Mouse (Mus musculus) kidney, embryonic 14.5 days (tissue): Measurements from ENCODE around the gene Gm44790. TPM values are rescaled to one million over a fixed set of nuclear protein-coding genes. Genes with fewer than 3 reads are reported as not detected.

ENCODE experiments used
- ATAC-seq: fragments of 200-750 bp; cut with Nextera tagmentation; 2 replicates; pipeline ENCODE4 v1.8.0; 2017; ENCODE audit warnings: moderate number of reproducible peaks, mild to moderate bottlenecking, moderate TSS enrichment, moderate library complexity; ENCODE audit not compliant: low FRiP score, low TSS enrichment
- H3K27ac ChIP-seq: fragments of 300-500 bp; sonication (generic); 2 replicates; pipeline ENCODE4 v1.5.1; 2014; ENCODE audit warnings: low read depth, mild to moderate bottlenecking, low read length, moderate library complexity, mixed read lengths
- H3K27me3 ChIP-seq: fragments of 300-500 bp; sonication (generic); 2 replicates; pipeline ENCODE4 v1.6.1; 2014; ENCODE audit warnings: mild to moderate bottlenecking, low read length; ENCODE audit not compliant: control insufficient read depth, insufficient read depth
- H3K36me3 ChIP-seq: fragments of 300-500 bp; sonication (generic); 2 replicates; pipeline ENCODE4 v1.6.1; 2014; ENCODE audit warnings: low read length, mixed read lengths; ENCODE audit not compliant: control insufficient read depth, insufficient read depth
- H3K4me1 ChIP-seq: fragments of 300-500 bp; sonication (generic); 2 replicates; pipeline ENCODE4 v1.6.1; 2014; ENCODE audit warnings: low read length, mixed read lengths; ENCODE audit not compliant: control insufficient read depth, insufficient read depth
- H3K4me2 ChIP-seq: fragments of 300-500 bp; sonication (generic); replicated peaks from 2 replicates; pipeline ENCODE4 v1.6.1; 2014; ENCODE audit warnings: low read depth, mild to moderate bottlenecking, low read length
- H3K4me3 ChIP-seq: fragments of 300-500 bp; sonication (generic); 2 replicates; pipeline ENCODE4 v1.5.1; 2014; ENCODE audit warnings: mild to moderate bottlenecking, low read length
- H3K9ac ChIP-seq: fragments of 300-500 bp; sonication (generic); 2 replicates; pipeline ENCODE4 v1.6.1; 2014; ENCODE audit warnings: low read depth, mild to moderate bottlenecking, low read length, moderate library complexity
- H3K9me3 ChIP-seq: fragments of 300-500 bp; sonication (generic); 2 replicates; pipeline ENCODE4 v1.6.1; 2016; ENCODE audit warnings: low read length; ENCODE audit not compliant: control insufficient read depth
- WGBS: fragments of 180-500 bp; shearing (Covaris S2); extraction: QIAGEN DNeasy Blood & Tissue Kit; methylation state at CpG from one replicate; pipeline ENCODE4 v1.1.7; 2014; 5-methylcytosine and 5-hydroxymethylcytosine counted together
- polyA plus RNA-seq: library from polyadenylated mRNA; unstranded; fragments of >200 nt; fragmentation: Nextera tagmentation; extraction: Ambion mirVana; gene quantifications from 2 replicates; pipeline ENCODE4 v1.2.1, GENCODE M21; 2014

The Gm44790 gene
- polyA plus RNA-seq, 1 experiment from 2014 or later, result not detected

- no peak for ATAC-seq
- peak overlapping the region; percentile 57; the same call in 1 of the 2 replicates for H3K27ac ChIP-seq
- no peak overlapping the region for H3K9ac ChIP-seq
- no peaks in the 10 kb centered on the region for H3K36me3 ChIP-seq
- H3K9me3 ChIP-seq, result no peaks in the 10 kb centered on the region
- H3K4me1 ChIP-seq, result peaks cover 23% of the 10 kb centered on the region
- H3K4me3 ChIP-seq, result no peak overlapping the region
- no peaks in the 10 kb centered on the region for H3K27me3 ChIP-seq
- no peak overlapping the region for H3K4me2 ChIP-seq
Measured at GRCm38 (mm10) chr6:86474646-86475181, 48.3 kb downstream of the Gm44790 start.

GRCm38 (mm10) chr6:86475462-86476167, 49.2 kb downstream of the Gm44790 start:
- ATAC-seq, result no peak
- Histone ChIP-seq H3K4me2 (no peak overlapping the region), H3K9ac (no peak overlapping the region), H3K27me3 (no peaks in the 10 kb centered on the region), H3K4me3 (no peak overlapping the region), H3K4me1 (peaks cover 30% of the 10 kb centered on the region), H3K27ac (peak overlapping the region; percentile 57), H3K36me3 (no peaks in the 10 kb centered on the region), H3K9me3 (no peaks in the 10 kb centered on the region)
- WGBS, result 39% methylated on average over 9 of the region's 9 CpGs

DNA sequence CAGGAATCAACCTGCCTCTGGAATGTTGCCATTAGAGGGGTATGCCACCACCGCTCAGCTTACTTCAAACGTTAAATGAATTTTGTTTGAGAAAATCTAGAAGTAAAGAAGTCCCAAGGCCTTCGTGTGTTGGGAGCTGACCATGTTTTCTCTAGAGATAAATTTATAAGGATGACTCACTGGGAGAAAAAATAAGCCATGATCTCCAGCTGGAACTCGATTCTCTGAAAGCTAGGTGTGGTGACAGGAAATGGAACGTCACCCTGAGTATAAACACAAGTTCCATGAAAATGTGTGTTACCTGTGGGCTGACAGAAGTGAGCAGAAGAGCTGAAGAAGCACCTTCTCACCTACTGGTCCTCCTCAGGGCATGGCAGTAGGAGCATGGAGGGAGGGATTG, 50.5 kb downstream of the Gm44790 start:
- no peaks in the 10 kb centered on the region for H3K27me3 ChIP-seq
- H3K4me2 ChIP-seq, result no peak overlapping the region
- no peak for ATAC-seq
- H3K4me3 ChIP-seq, result no peak overlapping the region
- WGBS, result 77% methylated on average over 5 of the region's 5 CpGs
- peaks cover 28% of the 10 kb centered on the region for H3K4me1 ChIP-seq
- H3K9ac ChIP-seq, result no peak overlapping the region
- no peaks in the 10 kb centered on the region for H3K36me3 ChIP-seq
- H3K9me3 ChIP-seq, result no peaks in the 10 kb centered on the region
- H3K27ac ChIP-seq, result no peak overlapping the region

DNA sequence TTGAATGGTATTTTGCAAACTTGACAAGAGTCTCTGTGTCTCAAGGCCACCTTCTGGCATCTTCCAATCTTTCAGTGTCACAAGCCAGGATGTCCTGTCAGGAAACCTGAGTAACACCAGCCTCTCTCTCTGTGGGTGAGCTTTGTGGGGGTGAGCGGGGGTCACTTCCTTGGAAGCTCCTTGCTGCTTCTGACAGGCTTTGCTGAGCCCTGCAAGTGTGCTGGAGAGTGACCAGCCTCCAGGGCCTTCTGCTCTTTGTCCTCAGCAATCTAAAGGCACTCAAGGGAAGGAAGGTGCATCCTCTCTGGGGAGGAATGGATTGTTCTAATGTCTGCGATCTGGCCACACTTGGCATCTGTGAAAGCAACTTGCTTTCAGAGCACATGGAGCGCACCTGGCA, 52.9 kb downstream of the Gm44790 start:
- Histone ChIP-seq H3K4me2 (no peak overlapping the region), H3K9me3 (no peaks in the 10 kb centered on the region), H3K27me3 (no peaks in the 10 kb centered on the region), H3K27ac (peak overlapping the region; percentile 89; the same call in 1 of the 2 replicates), H3K36me3 (no peaks in the 10 kb centered on the region), H3K4me3 (no peak overlapping the region), H3K9ac (no peak overlapping the region), H3K4me1 (peaks cover 20% of the 10 kb centered on the region)
- no peak for ATAC-seq
- WGBS, result 53% methylated on average over 3 of the region's 3 CpGs

GRCm38 (mm10) chr6:86479816-86480188, 53.3 kb downstream of the Gm44790 start:
- H3K4me2 ChIP-seq, result no peak overlapping the region
- H3K4me3 ChIP-seq, result no peak overlapping the region
- peaks cover 20% of the 10 kb centered on the region for H3K4me1 ChIP-seq
- no peaks in the 10 kb centered on the region for H3K27me3 ChIP-seq
- H3K36me3 ChIP-seq, result no peaks in the 10 kb centered on the region
- peak overlapping the region; percentile 31; the same call in 1 of the 2 replicates for H3K9ac ChIP-seq
- no peak for ATAC-seq
- peak overlapping the region; percentile 89 for H3K27ac ChIP-seq
- H3K9me3 ChIP-seq, result no peaks in the 10 kb centered on the region

GRCm38 (mm10) chr6:86480189-86480831, 53.9 kb downstream of the Gm44790 start:
- peak; percentile 49; the same call in 1 of the 2 replicates for ATAC-seq
- H3K9me3 ChIP-seq, result no peaks in the 10 kb centered on the region
- H3K4me1 ChIP-seq, result peaks cover 20% of the 10 kb centered on the region
- H3K36me3 ChIP-seq, result no peaks in the 10 kb centered on the region
- no peaks in the 10 kb centered on the region for H3K27me3 ChIP-seq
- peak overlapping the region; percentile 89 for H3K27ac ChIP-seq
- H3K4me3 ChIP-seq, result peak overlapping the region; percentile 17; the same call in 1 of the 2 replicates
- H3K4me2 ChIP-seq, result peak overlapping the region; percentile 37
- H3K9ac ChIP-seq, result peak overlapping the region; percentile 31; the same call in 1 of the 2 replicates
- 16% methylated on average over 9 of the region's 9 CpGs for WGBS

GRCm38 (mm10) chr6:86481871-86482270, 55.4 kb downstream of the Gm44790 start:
- H3K4me1 ChIP-seq, result peaks cover 31% of the 10 kb centered on the region
- H3K27me3 ChIP-seq, result no peaks in the 10 kb centered on the region
- no peak overlapping the region for H3K4me3 ChIP-seq
- no peak overlapping the region for H3K9ac ChIP-seq
- H3K4me2 ChIP-seq, result no peak overlapping the region
- no peaks in the 10 kb centered on the region for H3K36me3 ChIP-seq
- ATAC-seq, result no peak
- no peaks in the 10 kb centered on the region for H3K9me3 ChIP-seq
- WGBS, result 99% methylated on average over 5 of the region's 5 CpGs
- no peak overlapping the region for H3K27ac ChIP-seq

DNA sequence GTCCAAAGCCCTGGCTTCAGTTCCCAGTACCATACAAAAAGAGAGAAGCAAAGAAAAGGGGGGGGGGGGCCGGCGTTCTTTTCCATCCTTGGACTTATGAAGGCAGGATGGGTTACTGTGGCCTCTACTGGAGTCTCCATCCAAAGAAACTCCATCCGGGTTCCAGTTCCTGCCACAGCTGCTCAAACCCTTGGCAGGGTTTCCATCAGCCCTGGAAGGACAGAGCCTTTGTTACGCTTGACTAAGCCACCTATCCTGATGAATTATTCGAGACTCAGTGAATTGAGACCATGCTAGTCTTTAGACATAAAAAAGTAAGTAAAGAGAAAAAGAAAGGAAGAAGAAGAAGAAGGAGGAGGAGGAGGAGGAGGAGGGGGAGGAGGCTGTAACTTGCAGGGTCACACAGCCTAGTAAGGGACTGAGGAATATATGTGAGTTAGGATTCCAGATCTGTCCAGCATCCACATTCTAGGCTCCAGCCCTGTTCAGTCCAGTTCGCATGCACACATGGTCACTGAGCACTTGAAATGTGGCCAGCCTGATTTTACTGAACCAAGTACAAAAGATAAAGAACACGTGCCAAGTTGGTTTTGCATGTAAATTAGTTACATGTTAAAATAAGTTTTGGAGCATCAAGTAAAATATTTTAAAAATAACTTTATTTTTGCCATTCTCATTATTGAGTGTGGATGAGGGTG, 59.6 kb downstream of the Gm44790 start:
- H3K4me2 ChIP-seq, result no peak overlapping the region
- H3K4me3 ChIP-seq, result no peak overlapping the region
- ATAC-seq, result no peak; the same call in 1 of the 2 replicates
- no peaks in the 10 kb centered on the region for H3K27me3 ChIP-seq
- no peak overlapping the region; the same call in 1 of the 2 replicates for H3K27ac ChIP-seq
- 48% methylated on average over 7 of the region's 7 CpGs for WGBS
- no peak overlapping the region for H3K9ac ChIP-seq
- H3K4me1 ChIP-seq, result peaks cover 17% of the 10 kb centered on the region
- no peaks in the 10 kb centered on the region for H3K9me3 ChIP-seq
- no peaks in the 10 kb centered on the region for H3K36me3 ChIP-seq
